Mouse (Mus musculus) lung, embryonic 15.5 days (tissue): ENCODE measurements around the gene Lrrc74a. TPM values are rescaled to one million over a fixed set of nuclear protein-coding genes. Genes with fewer than 3 reads are reported as not detected.

Source experiments
- ATAC-seq: fragments of 200-750 bp; cut with Nextera tagmentation; 2 replicates; pipeline ENCODE4 v1.8.0; 2017; ENCODE audit warnings: moderate number of reproducible peaks, borderline replicate concordance; ENCODE audit not compliant: low FRiP score, low TSS enrichment; ENCODE audit errors: extremely low read depth
- H3K27ac ChIP-seq: fragments of 300-500 bp; sonication (generic); 2 replicates; pipeline ENCODE4 v1.5.1; 2015; ENCODE audit warnings: moderate library complexity, mild to moderate bottlenecking, inconsistent platforms
- H3K27me3 ChIP-seq: fragments of 300-500 bp; sonication (generic); 2 replicates; pipeline ENCODE4 v1.6.1; 2015; ENCODE audit warnings: inconsistent platforms
- H3K36me3 ChIP-seq: fragments of 300-500 bp; sonication (generic); 2 replicates; pipeline ENCODE4 v1.6.1; 2015; ENCODE audit warnings: inconsistent platforms
- H3K4me1 ChIP-seq: fragments of 300-500 bp; sonication (generic); 2 replicates; pipeline ENCODE4 v1.6.1; 2015; ENCODE audit warnings: inconsistent platforms
- H3K4me2 ChIP-seq: fragments of 300-500 bp; sonication (generic); 2 replicates; pipeline ENCODE4 v1.6.1; 2015; ENCODE audit warnings: inconsistent platforms, mild to moderate bottlenecking, moderate library complexity
- H3K4me3 ChIP-seq: fragments of 300-500 bp; sonication (generic); 2 replicates; pipeline ENCODE4 v1.5.1; 2015; ENCODE audit warnings: mild to moderate bottlenecking, inconsistent platforms
- H3K9ac ChIP-seq: fragments of 300-500 bp; sonication (generic); 2 replicates; pipeline ENCODE4 v1.6.1; 2015; ENCODE audit warnings: inconsistent platforms
- H3K9me3 ChIP-seq: fragments of 300-500 bp; sonication (generic); 2 replicates; pipeline ENCODE4 v1.6.1; 2016; ENCODE audit warnings: inconsistent platforms
- WGBS: fragments of 180-500 bp; shearing (Covaris S2); methylation state at CpG from one replicate; pipeline ENCODE4 v1.1.7; 2015; 5-methylcytosine and 5-hydroxymethylcytosine counted together
- polyA plus RNA-seq: library from polyadenylated mRNA; unstranded; fragments of >200 nt; fragmentation: Nextera tagmentation; extraction: Ambion mirVana; gene quantifications from 2 replicates; pipeline ENCODE4 v1.2.1, GENCODE M21; 2015

The Lrrc74a gene
- polyA plus RNA-seq, result not detected in 2 replicates

DNA sequence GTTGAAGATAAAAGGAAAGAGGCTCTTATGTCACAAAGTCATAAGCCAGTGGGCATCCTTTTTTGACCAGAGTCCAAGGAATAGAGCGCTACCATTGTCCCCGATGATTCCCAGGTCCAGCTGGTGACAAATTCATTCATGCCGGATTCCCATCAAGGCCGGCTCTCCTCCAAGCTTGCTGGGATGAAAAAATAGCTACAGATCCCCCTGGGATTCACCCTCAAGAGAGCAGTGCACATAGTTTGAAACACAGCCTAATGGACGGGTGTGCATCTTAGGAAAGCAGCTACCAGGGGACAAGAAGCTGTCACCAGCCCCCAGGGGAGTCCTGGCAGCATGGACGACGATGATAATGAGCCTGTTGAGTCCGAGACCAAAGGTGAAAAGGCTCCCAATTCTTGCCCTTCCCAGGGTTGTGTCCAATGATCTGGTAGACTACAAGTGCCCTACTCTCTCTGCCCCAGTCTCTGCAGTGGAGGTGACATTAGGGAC, at the start of gene Lrrc74a:
Gene Lrrc74a, plus strand, starts transcription at position 51 of the 492 bp plus-strand sequence.
- no peaks in the 10 kb centered on the region for H3K27me3 ChIP-seq
- 78% methylated on average over 8 of the region's 8 CpGs for WGBS

DNA sequence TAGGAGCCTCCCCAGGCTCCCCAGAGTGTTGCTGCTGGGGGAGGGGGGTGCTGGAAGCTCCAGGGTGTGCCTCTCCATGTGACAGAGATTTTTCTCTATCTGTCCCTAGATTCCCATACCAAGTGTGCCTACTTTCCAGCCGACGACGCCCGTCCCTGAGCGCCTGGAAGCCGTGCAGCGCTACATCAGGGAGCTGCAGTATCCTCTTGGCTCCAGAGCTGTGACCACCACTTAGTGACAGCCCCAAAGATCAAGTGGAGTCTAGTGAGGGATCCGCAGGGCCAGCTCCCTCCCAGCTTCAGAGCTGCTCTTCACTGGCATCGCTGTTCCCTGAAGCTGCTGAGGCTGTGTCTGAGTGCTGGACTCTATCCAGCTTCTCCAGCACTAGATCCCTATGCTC, 48.9 kb upstream of the Lrrc74a start:
- H3K27me3 ChIP-seq, result no peaks in the 10 kb centered on the region
- no peak overlapping the region for H3K4me2 ChIP-seq
- H3K4me3 ChIP-seq, result no peak overlapping the region
- peaks cover 26% of the 10 kb centered on the region for H3K4me1 ChIP-seq
- no peaks in the 10 kb centered on the region for H3K9me3 ChIP-seq
- ATAC-seq, result no peak
- H3K36me3 ChIP-seq, result peaks cover 4% of the 10 kb centered on the region; the same call in 1 of the 2 replicates
- H3K9ac ChIP-seq, result no peak overlapping the region
- no peak overlapping the region for H3K27ac ChIP-seq
- WGBS, result 67% methylated on average over 9 of the region's 9 CpGs

More for the DNA sequence above, at the start of gene Lrrc74a:
- Histone ChIP-seq H3K27ac (no peak within 1 kb of the TSS), H3K9me3 (no peaks in the 10 kb centered on the region), H3K4me2 (no peak within 1 kb of the TSS), H3K36me3 (no peaks in the 10 kb centered on the region), H3K4me1 (no peaks in the 10 kb centered on the region), H3K9ac (no peak within 1 kb of the TSS), H3K4me3 (no peak within 1 kb of the TSS)
- no peak for ATAC-seq

- no peak overlapping the region for H3K4me2 ChIP-seq
- peak overlapping the region; percentile 74 for H3K27ac ChIP-seq
- no peak overlapping the region for H3K9ac ChIP-seq
- H3K4me1 ChIP-seq, result peaks cover 26% of the 10 kb centered on the region
- 59% methylated on average over 13 of the region's 13 CpGs for WGBS
- no peak overlapping the region for H3K4me3 ChIP-seq
- peaks cover 4% of the 10 kb centered on the region; the same call in 1 of the 2 replicates for H3K36me3 ChIP-seq
- no peaks in the 10 kb centered on the region for H3K9me3 ChIP-seq
- no peaks in the 10 kb centered on the region for H3K27me3 ChIP-seq
- ATAC-seq, result no peak
Observed at GRCm38 (mm10) chr12:86686551-86687330, 47.4 kb upstream of the Lrrc74a start.

DNA sequence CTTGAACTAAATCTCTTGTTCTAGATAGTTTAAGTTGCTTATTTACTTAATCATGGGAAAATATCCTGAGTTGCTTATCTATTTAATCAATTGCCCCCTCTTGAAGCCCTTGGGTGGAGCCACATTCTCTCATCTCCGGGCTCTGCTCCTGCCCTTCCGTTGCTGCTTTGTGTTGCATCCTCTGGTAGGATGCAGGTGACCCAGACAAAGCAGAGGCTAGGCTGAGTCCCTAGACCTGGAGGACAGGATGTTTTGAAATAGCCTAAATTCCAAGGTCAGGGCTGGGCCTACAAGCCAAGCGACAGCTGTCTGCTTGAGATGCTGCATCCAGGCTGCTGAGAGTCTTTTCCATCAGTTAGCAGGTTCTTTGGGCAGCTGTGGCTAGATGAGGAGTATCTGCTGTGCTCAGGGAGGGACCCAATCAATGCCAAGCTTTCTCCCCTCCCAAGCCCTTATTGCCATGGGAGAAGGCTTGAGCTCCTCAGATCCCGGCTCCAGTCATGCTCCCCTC, 46.7 kb upstream of the Lrrc74a start:
- Histone ChIP-seq H3K27me3 (no peaks in the 10 kb centered on the region), H3K4me1 (peaks cover 29% of the 10 kb centered on the region), H3K27ac (peak overlapping the region; percentile 74), H3K9ac (no peak overlapping the region), H3K9me3 (no peaks in the 10 kb centered on the region), H3K4me3 (no peak overlapping the region), H3K36me3 (peaks cover 4% of the 10 kb centered on the region; the same call in 1 of the 2 replicates), H3K4me2 (no peak overlapping the region)
- 0 out of 2 replicates have a peak, but pooled peaks have one; percentile 23 for ATAC-seq
- WGBS, result 62% methylated on average over 4 of the region's 4 CpGs

- Histone ChIP-seq H3K4me3 (no peak overlapping the region), H3K4me2 (no peak overlapping the region), H3K9ac (no peak overlapping the region), H3K27ac (peak overlapping the region; percentile 74), H3K36me3 (peaks cover 4% of the 10 kb centered on the region; the same call in 1 of the 2 replicates), H3K4me1 (peaks cover 34% of the 10 kb centered on the region), H3K9me3 (no peaks in the 10 kb centered on the region), H3K27me3 (no peaks in the 10 kb centered on the region)
- ATAC-seq, result peak; percentile 55
- WGBS, result 62% methylated on average over 4 of the region's 4 CpGs
Observed at GRCm38 (mm10) chr12:86687971-86688573, 46.1 kb upstream of the Lrrc74a start.

GRCm38 (mm10) chr12:86688917-86689316, 45.3 kb upstream of the Lrrc74a start:
- Histone ChIP-seq H3K36me3 (peaks cover 4% of the 10 kb centered on the region; the same call in 1 of the 2 replicates), H3K4me2 (no peak overlapping the region), H3K9me3 (no peaks in the 10 kb centered on the region), H3K9ac (no peak overlapping the region), H3K27ac (peak overlapping the region; percentile 74; the same call in 1 of the 2 replicates), H3K27me3 (no peaks in the 10 kb centered on the region), H3K4me1 (peaks cover 38% of the 10 kb centered on the region), H3K4me3 (no peak overlapping the region)
- no peak for ATAC-seq
- WGBS, result 93% methylated on average over 27 of the region's 27 CpGs

- H3K4me2 ChIP-seq, result no peak overlapping the region
- no peaks in the 10 kb centered on the region for H3K27me3 ChIP-seq
- H3K27ac ChIP-seq, result peak overlapping the region; percentile 19; the same call in 1 of the 2 replicates
- peaks cover 34% of the 10 kb centered on the region for H3K4me1 ChIP-seq
- H3K4me3 ChIP-seq, result no peak overlapping the region
- H3K9ac ChIP-seq, result no peak overlapping the region
- ATAC-seq, result no peak
- no peaks in the 10 kb centered on the region for H3K9me3 ChIP-seq
- H3K36me3 ChIP-seq, result peaks cover 4% of the 10 kb centered on the region; the same call in 1 of the 2 replicates
- WGBS, result 58% methylated on average over 12 of the region's 12 CpGs
Observed at GRCm38 (mm10) chr12:86690700-86691485, 43.3 kb upstream of the Lrrc74a start.

- H3K9me3 ChIP-seq, result no peaks in the 10 kb centered on the region
- H3K36me3 ChIP-seq, result peaks cover 4% of the 10 kb centered on the region; the same call in 1 of the 2 replicates
- no peak overlapping the region for H3K9ac ChIP-seq
- peak; percentile 53 for ATAC-seq
- H3K4me3 ChIP-seq, result no peak overlapping the region
- H3K4me1 ChIP-seq, result peaks cover 19% of the 10 kb centered on the region
- H3K4me2 ChIP-seq, result no peak overlapping the region
- no peak overlapping the region for H3K27ac ChIP-seq
- whole genome bisulfite sequencing, result 33% methylated on average over 5 of the region's 5 CpGs
- no peaks in the 10 kb centered on the region for H3K27me3 ChIP-seq
Observed at GRCm38 (mm10) chr12:86692471-86693356, 41.5 kb upstream of the Lrrc74a start.

DNA sequence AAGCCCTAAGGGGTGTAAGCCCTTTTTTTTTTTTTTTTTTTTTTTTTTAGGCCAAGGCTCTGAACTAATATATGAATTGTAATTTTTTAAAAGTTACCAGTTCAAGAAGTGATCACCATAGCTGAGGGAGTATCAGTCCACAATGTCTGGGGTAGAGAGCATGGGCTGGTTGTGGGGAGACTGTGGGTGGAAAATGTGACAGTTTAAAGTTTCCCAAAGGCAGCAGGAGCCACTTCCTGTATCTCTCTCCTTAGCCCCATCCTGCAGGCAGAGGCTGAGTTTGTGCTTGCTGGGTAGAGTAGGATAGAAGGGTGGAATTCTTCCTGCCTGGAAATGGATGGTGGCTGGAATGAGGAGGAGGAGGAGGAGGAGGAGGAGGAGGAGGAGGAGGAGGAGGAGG, 40.8 kb upstream of the Lrrc74a start:
- H3K9me3 ChIP-seq, result no peaks in the 10 kb centered on the region
- peaks cover 25% of the 10 kb centered on the region for H3K4me1 ChIP-seq
- H3K36me3 ChIP-seq, result peaks cover 4% of the 10 kb centered on the region; the same call in 1 of the 2 replicates
- no peak overlapping the region for H3K4me2 ChIP-seq
- H3K27me3 ChIP-seq, result no peaks in the 10 kb centered on the region
- H3K27ac ChIP-seq, result no peak overlapping the region
- ATAC-seq, result no peak
- no peak overlapping the region for H3K4me3 ChIP-seq
- H3K9ac ChIP-seq, result no peak overlapping the region

DNA sequence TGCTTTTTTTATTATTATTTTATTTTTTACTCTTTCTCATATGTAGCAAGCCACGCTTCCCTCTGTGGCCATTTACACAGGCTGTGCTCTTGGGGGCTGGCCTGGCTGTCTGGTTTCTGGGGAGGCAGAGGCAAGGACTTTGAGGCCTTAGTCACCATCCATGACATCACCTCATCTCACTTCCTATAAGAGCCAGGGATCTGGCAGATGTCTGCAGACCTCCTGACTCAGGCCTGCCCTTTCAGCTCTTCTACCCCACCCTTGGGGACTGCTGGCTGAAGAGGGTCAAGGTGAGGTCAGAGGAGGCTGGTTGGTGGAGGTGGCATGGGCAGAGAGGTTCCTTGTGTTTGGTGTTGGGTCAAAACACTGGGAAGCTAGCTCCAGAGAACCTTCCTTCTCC, 39.7 kb upstream of the Lrrc74a start:
- H3K4me1 ChIP-seq, result peaks cover 36% of the 10 kb centered on the region
- H3K9ac ChIP-seq, result no peak overlapping the region
- H3K4me2 ChIP-seq, result no peak overlapping the region
- 92% methylated on average over 1 of the region's 1 CpGs for WGBS
- H3K36me3 ChIP-seq, result no peaks in the 10 kb centered on the region
- no peaks in the 10 kb centered on the region for H3K27me3 ChIP-seq
- no peak overlapping the region for H3K27ac ChIP-seq
- ATAC-seq, result no peak
- H3K4me3 ChIP-seq, result no peak overlapping the region
- no peaks in the 10 kb centered on the region for H3K9me3 ChIP-seq
